Mouse (Mus musculus) stomach, postnatal 0 days (tissue): Measurements from ENCODE around the gene Sntg2.

Experiments
- CTCF ChIP-seq: IDR thresholded peaks from 2 replicates; pipeline ENCODE4 v1.5.1; 2016; ENCODE audit warnings: antibody characterized with exemption, low read depth, mild to moderate bottlenecking, moderate library complexity
- EP300 ChIP-seq: optimal IDR thresholded peaks from 2 replicates; pipeline ENCODE3; 2016; ENCODE audit warnings: antibody characterized with exemption

DNA sequence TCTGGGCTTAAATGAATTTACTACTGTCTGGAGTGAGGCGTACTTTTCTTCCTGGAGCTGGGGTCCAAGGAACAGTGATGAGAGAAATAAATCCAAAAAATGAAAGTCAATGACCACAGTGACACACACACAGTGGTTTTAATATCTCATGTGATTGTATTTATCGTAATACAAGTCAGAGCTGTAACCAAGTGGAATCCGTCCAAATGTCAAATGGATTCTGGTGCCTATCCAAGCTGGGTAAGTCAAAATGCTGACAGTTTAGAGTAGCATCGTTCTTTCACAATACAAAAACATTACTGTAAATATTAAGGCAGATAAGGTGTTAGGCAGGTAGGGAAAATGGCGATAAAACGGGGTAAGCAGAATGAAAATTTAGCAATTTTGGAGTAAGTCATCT lies 4.0 kb downstream of the Sntg2 start:
- no peak for TF ChIP-seq CTCF
- no peak for TF ChIP-seq EP300
